Mouse (Mus musculus) stomach, adult 2 months (tissue): ENCODE data around the gene Il31ra. TPM values are rescaled to one million over a fixed set of nuclear protein-coding genes. Genes with fewer than 3 reads are reported as not detected.

Experiments used
- polyA plus RNA-seq: library from polyadenylated mRNA; depleted of rRNA; stranded (reverse); fragments of >200 nt; gene quantifications from 2 replicates; pipeline ENCODE4 v1.2.3, GENCODE M21; 2012; rRNA removed

Gene Il31ra
- 0.04 TPM in 2 replicates for polyA plus RNA-seq

DNA sequence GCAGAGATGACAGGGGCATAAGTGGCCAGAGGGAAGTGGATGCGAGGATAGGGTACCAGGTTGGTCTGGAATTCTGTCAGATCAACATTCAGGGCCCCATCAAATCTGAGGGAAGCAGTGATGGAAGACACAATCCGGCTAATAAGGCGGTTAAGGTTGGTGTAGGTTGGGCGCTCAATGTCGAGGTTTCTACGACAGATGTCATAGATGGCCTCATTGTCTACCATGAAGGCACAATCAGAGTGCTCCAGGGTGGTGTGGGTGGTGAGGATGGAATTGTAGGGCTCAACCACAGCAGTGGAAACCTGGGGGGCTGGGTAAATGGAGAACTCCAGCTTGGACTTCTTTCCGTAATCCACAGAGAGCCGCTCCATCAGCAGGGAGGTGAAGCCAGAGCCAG is at the start of gene Il31ra:
Gene Il31ra, minus strand, starts transcription at position 101 of the 400 bp plus-strand sequence.

Other genes starting within 250 kb of the Il31ra start
- 6.1 and 8.7 TPM in 2 replicates for gene Il6st, start 130.3 kb downstream of the Il31ra start, polyA plus RNA-seq
- not detected in 2 replicates for gene Ddx4, start 58.1 kb upstream of the Il31ra start, polyA plus RNA-seq
- 1.8 and 2.9 TPM in 2 replicates for gene Slc38a9, start 66.4 kb upstream of the Il31ra start, polyA plus RNA-seq
- 29.1 and 35.4 TPM in 2 replicates for gene Plpp1, start 206.4 kb upstream of the Il31ra start, polyA plus RNA-seq